11 mouse cellular contexts compared by ENCODE assay signal in genomic region chr1:193167746-193168145, GRCm38 (mm10). TPM values are rescaled to one million over a fixed set of nuclear protein-coding genes. Genes with fewer than 3 reads are reported as not detected.
DNase-seq lines count a peak whose midpoint lies in the region; ATAC-seq and TF ChIP-seq lines count a peak whose summit lies in the region.
"Had no signal": no experiment of that assay in that cellular context is flagged by ENCODE, and none has a peak within 500 bp of the region (broad histone marks: within the 10 kb centered on the region; RNA-seq: fewer than 3 reads in every experiment).

TSS of gene A130010J15Rik (plus strand) at chr1:193168046.

- 79% methylated on average over 3 of the region's 3 CpGs for WGBS in heart, embryonic 13.5 days
- WGBS in intestine, embryonic 16.5 days: 84% methylated on average over 3 of the region's 3 CpGs

- no peak within 1 kb of the TSS for H3K27ac ChIP-seq in heart, embryonic 13.5 days (replicated peaks)
- peak within 1 kb of the TSS; percentile 48; the same call in 1 of the 2 replicates for H3K27ac ChIP-seq in testis, adult 2 months (ENCODE audit: control insufficient read depth, insufficient read depth, low read depth, low read length)
- H3K27ac ChIP-seq in intestine, embryonic 16.5 days (ENCODE audit: low read length): no peak within 1 kb of the TSS
- H3K27ac ChIP-seq: liver, embryonic 15.5 days had no signal

- H3K27me3 ChIP-seq in heart, embryonic 13.5 days (replicated peaks): no peaks in the 10 kb centered on the region
- H3K27me3 ChIP-seq in testis, adult 2 months (ENCODE audit: control insufficient read depth, insufficient read depth, low read length): no peaks in the 10 kb centered on the region
- no peaks in the 10 kb centered on the region for H3K27me3 ChIP-seq in intestine, embryonic 16.5 days (replicated peaks; ENCODE audit: control insufficient read depth, insufficient read depth, low read length)
- H3K27me3 ChIP-seq: liver, embryonic 15.5 days had no signal

- DNase-seq in heart, adult 9 months (ENCODE audit: low spot score in 2 of 2): no peak
- no peak for DNase-seq in testis, postnatal 10 days (ENCODE audit: low spot score)
- DNase-seq in c-Kit-positive CD71-positive TER-119-positive erythroid progenitor cells, embryonic 14.5 days (ENCODE audit: low spot score): no peak
- no peak for DNase-seq in gastrocnemius, adult 18-20 months (ENCODE audit: low spot score)
- DNase-seq in left cerebral cortex, adult 18-20 months (ENCODE audit: low spot score in 2 of 2): no peak
- DNase-seq: kidney, postnatal 10 days had no signal

- ATAC-seq in heart, embryonic 13.5 days (ENCODE audit: extremely low read depth, insufficient number of reproducible peaks, low FRiP score, low TSS enrichment): no peak
- no peak for ATAC-seq in intestine, embryonic 16.5 days
- ATAC-seq: activated CD4-positive, CD25-positive, alpha-beta regulatory T cell, adult 4 months had no signal

- no peak within 1 kb of the TSS for H3K9ac ChIP-seq in heart, embryonic 13.5 days
- H3K9ac ChIP-seq in intestine, embryonic 16.5 days (ENCODE audit: low read depth, low read length): no peak within 1 kb of the TSS
- H3K9ac ChIP-seq: liver, embryonic 15.5 days had no signal

- no peak for TF ChIP-seq CTCF in testis, adult 2 months (IDR thresholded peaks at IDR 0.05; ENCODE audit: control insufficient read depth, insufficient read depth, insufficient replicate concordance, low read depth, low read length)

- no peaks in the 10 kb centered on the region for H3K36me3 ChIP-seq in heart, embryonic 13.5 days
- H3K36me3 ChIP-seq in testis, adult 2 months (ENCODE audit: control insufficient read depth, insufficient read depth, low read length): no peaks in the 10 kb centered on the region
- H3K36me3 ChIP-seq in intestine, embryonic 16.5 days (ENCODE audit: control insufficient read depth, insufficient read depth, low read length): peaks cover 2% of the 10 kb centered on the region; the same call in 1 of the 2 replicates
- H3K36me3 ChIP-seq: liver, embryonic 15.5 days had no signal

- no peak for TF ChIP-seq POLR2A in testis, adult 2 months (IDR thresholded peaks at IDR 0.05; ENCODE audit: control insufficient read depth, low read depth, low read length)

- H3K4me3 ChIP-seq in heart, embryonic 13.5 days: no peak within 1 kb of the TSS
- H3K4me3 ChIP-seq in testis, adult 2 months (ENCODE audit: control insufficient read depth, low read depth, low read length): peak within 1 kb of the TSS; percentile 36
- H3K4me3 ChIP-seq in intestine, embryonic 16.5 days (ENCODE audit: low read length): no peak within 1 kb of the TSS
- H3K4me3 ChIP-seq: liver, embryonic 15.5 days had no signal

- H3K4me1 ChIP-seq in heart, embryonic 13.5 days: peaks cover 16% of the 10 kb centered on the region
- H3K4me1 ChIP-seq in testis, adult 2 months (ENCODE audit: control insufficient read depth, insufficient read depth, low read length): no peaks in the 10 kb centered on the region; the same call in none of the 2 replicates
- peaks cover 13% of the 10 kb centered on the region; the same call in 1 of the 2 replicates for H3K4me1 ChIP-seq in intestine, embryonic 16.5 days (ENCODE audit: control insufficient read depth, insufficient read depth, low read length)

- H3K9me3 ChIP-seq in heart, embryonic 13.5 days: no peaks in the 10 kb centered on the region
- H3K9me3 ChIP-seq in intestine, embryonic 16.5 days (ENCODE audit: control insufficient read depth, low read length): no peaks in the 10 kb centered on the region
- H3K9me3 ChIP-seq: liver, embryonic 15.5 days had no signal

- no peak within 1 kb of the TSS for H3K4me2 ChIP-seq in heart, embryonic 13.5 days
- H3K4me2 ChIP-seq in intestine, embryonic 16.5 days (ENCODE audit: low read depth, low read length): no peak within 1 kb of the TSS
- H3K4me2 ChIP-seq: liver, embryonic 15.5 days had no signal

RNA-seq across cellular contexts. Expression of gene A130010J15Rik, which starts in this region (rescaled TPM):
- polyA plus RNA-seq in heart, embryonic 13.5 days (2015; fragmentation: Nextera tagmentation; extraction: Ambion mirVana): 11.1 and 12.8 TPM in 2 replicates
- 11.2 and 13.0 TPM in 2 replicates for polyA plus RNA-seq in testis, adult 2 months (2012; rRNA removed)
- polyA plus RNA-seq in intestine, embryonic 16.5 days (2015; fragmentation: Nextera tagmentation; extraction: Ambion mirVana): 13.0 and 13.7 TPM in 2 replicates
- total RNA-seq in gastrocnemius, adult 18-20 months (2021): 1 to 10 TPM; 2.9 to 3.9 TPM
- total RNA-seq in left cerebral cortex, adult 18-20 months (2021): 1 to 10 TPM; 3.1 to 4.3 TPM
